ENCODE assay signal across 32 mouse cellular contexts in the genomic region with DNA sequence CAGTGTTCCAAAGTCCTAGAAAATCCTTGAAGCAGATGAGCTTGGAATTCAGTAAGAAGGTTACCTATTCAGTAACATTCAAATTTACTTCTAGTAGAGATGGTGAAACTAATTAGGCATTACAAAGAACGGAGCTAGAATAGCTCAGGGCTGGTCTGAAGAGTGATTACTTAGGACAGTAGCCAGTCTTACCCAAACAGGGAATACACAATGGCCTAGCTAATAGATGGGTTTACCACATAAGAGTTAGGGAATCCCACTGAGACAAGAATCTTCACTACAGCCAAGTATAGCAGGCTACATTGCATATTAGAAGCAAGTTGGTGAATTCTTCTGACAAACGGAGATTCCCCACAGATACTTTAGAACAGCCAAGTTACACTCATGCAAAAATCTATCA. TPM values are rescaled to one million over a fixed set of nuclear protein-coding genes. Genes with fewer than 3 reads are reported as not detected.
"Had no signal": no experiment of that assay in that cellular context is flagged by ENCODE, and none has a peak within 500 bp of the region (broad histone marks: within the 10 kb centered on the region; RNA-seq: fewer than 3 reads in every experiment).

No protein-coding gene starts in this region.

RNA-seq across cellular contexts. Expression of a gene that starts 4.5 kb away (rescaled TPM):
- total RNA-seq: left cerebral cortex, postnatal 14 days; left cerebral cortex, postnatal 25 days; left cerebral cortex, postnatal 36 days; left cerebral cortex, postnatal 4 days; liver, adult 2 months; megakaryocyte progenitor cell, adult 5-6 weeks; megakaryocyte-erythroid progenitor cell, adult 5-6 weeks; midbrain, postnatal 0 days; monocyte, adult 5-6 weeks had no signal
- polyA plus RNA-seq: limb, embryonic 10.5 days; limb, embryonic 11.5 days; limb, embryonic 12.5 days; limb, embryonic 13.5 days; limb, embryonic 14.5 days; limb, embryonic 15.5 days; liver, adult 2 months; liver, embryonic 11.5 days; lung, adult 2 months; lung, embryonic 14.5 days; lung, embryonic 15.5 days; lung, embryonic 16.5 days; macrophage; midbrain, embryonic 10.5 days; midbrain, embryonic 11.5 days; midbrain, embryonic 12.5 days; midbrain, embryonic 13.5 days; midbrain, embryonic 14.5 days; midbrain, embryonic 15.5 days; midbrain, embryonic 16.5 days; midbrain, postnatal 0 days; myocyte; neural tube, embryonic 11.5 days; neural tube, embryonic 12.5 days; neural tube, embryonic 13.5 days had no signal

RNA-seq across cellular contexts. Expression of a gene that starts 15.6 kb away (rescaled TPM):
- total RNA-seq: left cerebral cortex, postnatal 14 days; left cerebral cortex, postnatal 25 days; left cerebral cortex, postnatal 36 days; left cerebral cortex, postnatal 4 days; liver, adult 2 months; megakaryocyte progenitor cell, adult 5-6 weeks; megakaryocyte-erythroid progenitor cell, adult 5-6 weeks; midbrain, postnatal 0 days; monocyte, adult 5-6 weeks had no signal
- polyA plus RNA-seq: limb, embryonic 10.5 days; limb, embryonic 11.5 days; limb, embryonic 12.5 days; liver, adult 2 months; lung, embryonic 14.5 days; macrophage; midbrain, embryonic 10.5 days; midbrain, embryonic 11.5 days; midbrain, embryonic 12.5 days; midbrain, embryonic 13.5 days; midbrain, embryonic 14.5 days; midbrain, embryonic 15.5 days; midbrain, embryonic 16.5 days; midbrain, postnatal 0 days; myocyte; neural tube, embryonic 11.5 days; neural tube, embryonic 12.5 days had no signal

RNA-seq across cellular contexts. Expression of a gene that starts 21.7 kb away (rescaled TPM):
- total RNA-seq: left cerebral cortex, postnatal 14 days; left cerebral cortex, postnatal 25 days; left cerebral cortex, postnatal 36 days; liver, adult 2 months; megakaryocyte-erythroid progenitor cell, adult 5-6 weeks; midbrain, postnatal 0 days; monocyte, adult 5-6 weeks had no signal
- polyA plus RNA-seq: limb, embryonic 10.5 days; limb, embryonic 11.5 days; liver, adult 2 months; lung, adult 2 months; macrophage; midbrain, embryonic 10.5 days; midbrain, embryonic 13.5 days; midbrain, embryonic 14.5 days; myocyte; neural tube, embryonic 11.5 days had no signal

RNA-seq across cellular contexts. Expression of a gene that starts 49.1 kb away (rescaled TPM):
- total RNA-seq: left cerebral cortex, postnatal 14 days; left cerebral cortex, postnatal 25 days; left cerebral cortex, postnatal 36 days; left cerebral cortex, postnatal 4 days; liver, adult 2 months; megakaryocyte-erythroid progenitor cell, adult 5-6 weeks; midbrain, postnatal 0 days; monocyte, adult 5-6 weeks had no signal
- polyA plus RNA-seq: limb, embryonic 10.5 days; limb, embryonic 11.5 days; limb, embryonic 12.5 days; limb, embryonic 13.5 days; liver, adult 2 months; lung, embryonic 14.5 days; midbrain, embryonic 10.5 days; midbrain, embryonic 11.5 days; midbrain, embryonic 12.5 days; midbrain, embryonic 14.5 days; midbrain, embryonic 15.5 days; myocyte; neural tube, embryonic 11.5 days had no signal
